In genomic region chr7:120690634-120691033, GRCm38 (mm10) we compare ENCODE assay signal across 15 mouse cellular contexts. TPM values are rescaled to one million over a fixed set of nuclear protein-coding genes. Genes with fewer than 3 reads are reported as not detected.
DNase-seq lines count a peak whose midpoint lies in the region; ATAC-seq and TF ChIP-seq lines count a peak whose summit lies in the region.
"Had no signal": no experiment of that assay in that cellular context is flagged by ENCODE, and none has a peak within 500 bp of the region (broad histone marks: within the 10 kb centered on the region; RNA-seq: fewer than 3 reads in every experiment).

No protein-coding gene starts in this region.

- no peaks in the 10 kb centered on the region; the same call in 1 of the 2 replicates for H3K36me3 ChIP-seq in ES-Bruce4 (ENCODE audit: control insufficient read depth, insufficient read depth, low read length, poor library complexity, severe bottlenecking)
- H3K36me3 ChIP-seq in kidney, embryonic 14.5 days (ENCODE audit: control insufficient read depth, insufficient read depth, low read length): peaks cover 3% of the 10 kb centered on the region; the same call in 1 of the 2 replicates
- H3K36me3 ChIP-seq: midbrain, embryonic 15.5 days had no signal

- 0 out of 2 replicates have a peak, but pooled peaks have one; percentile 1 for TF ChIP-seq CTCF in cerebellum, adult 2 months (IDR thresholded peaks at IDR 0.05; ENCODE audit: borderline replicate concordance, insufficient read depth, low read depth, low read length)
- peak; percentile 39 for TF ChIP-seq CTCF in left cerebral cortex, adult 2 months (IDR thresholded peaks at IDR 0.05)
- peak; percentile 61 for TF ChIP-seq CTCF in ES-Bruce4 (IDR thresholded peaks at IDR 0.05; ENCODE audit: low read depth, low read length)

- H3K4me1 ChIP-seq in cerebellum, adult 2 months (ENCODE audit: control insufficient read depth, insufficient read depth, low read length): peaks cover 8% of the 10 kb centered on the region
- peaks cover 3% of the 10 kb centered on the region for H3K4me1 ChIP-seq in ES-Bruce4 (ENCODE audit: control insufficient read depth, insufficient read depth, low read length)
- no peaks in the 10 kb centered on the region for H3K4me1 ChIP-seq in kidney, embryonic 14.5 days (ENCODE audit: control insufficient read depth, insufficient read depth, low read length)
- H3K4me1 ChIP-seq: embryonic facial prominence, embryonic 12.5 days had no signal

- H3K27ac ChIP-seq in cerebellum, adult 2 months (ENCODE audit: insufficient read depth, low read length): no peak overlapping the region
- H3K27ac ChIP-seq in left cerebral cortex, adult 2 months: no peak overlapping the region
- no peak overlapping the region for H3K27ac ChIP-seq in ES-Bruce4 (ENCODE audit: insufficient read depth, low read length)
- no peak overlapping the region for H3K27ac ChIP-seq in kidney, embryonic 14.5 days (ENCODE audit: low read depth, low read length)
- H3K27ac ChIP-seq: embryonic facial prominence, embryonic 12.5 days; limb, embryonic 12.5 days; midbrain, embryonic 15.5 days had no signal

- H3K9me3 ChIP-seq in ES-Bruce4 (replicated peaks; ENCODE audit: control insufficient read depth, insufficient read depth, low read length, poor library complexity, severe bottlenecking): no peaks in the 10 kb centered on the region
- no peaks in the 10 kb centered on the region for H3K9me3 ChIP-seq in kidney, embryonic 14.5 days (ENCODE audit: control insufficient read depth, low read length)
- H3K9me3 ChIP-seq: embryonic facial prominence, embryonic 12.5 days; limb, embryonic 12.5 days; midbrain, embryonic 15.5 days had no signal

- TF ChIP-seq EP300 in ES-Bruce4 (IDR thresholded peaks at IDR 0.05; ENCODE audit: insufficient read depth, low read depth, low read length): no peak

- intact Hi-C loops in left cerebral cortex, adult 2 months (cut with DNase I): no loop called here
- intact Hi-C loops in left cerebral cortex, postnatal 14 days (cut with DNase I): no loop called here

- ATAC-seq in cerebellum, adult (ENCODE audit: insufficient number of reproducible peaks, low FRiP score, low TSS enrichment): no peak
- ATAC-seq in kidney, embryonic 14.5 days (ENCODE audit: low FRiP score, low TSS enrichment): no peak
- ATAC-seq: inflammation-experienced regulatory T-cells, adult 6 months; midbrain, embryonic 15.5 days had no signal

- DNase-seq in cerebellum, adult 2 months: no peak
- no peak for DNase-seq in left cerebral cortex, adult 2 months (ENCODE audit: extremely low spot score in 1 of 2, low spot score in 2 of 2)
- DNase-seq in left cerebral cortex, postnatal 14 days (ENCODE audit: low spot score in 2 of 2): no peak
- DNase-seq in naive thymus-derived CD4-positive, alpha-beta T cell, adult 2 months (ENCODE audit: low read depth): peak; percentile 47
- DNase-seq in layer of hippocampus, adult 9-10 months (ENCODE audit: low spot score): no peak
- DNase-seq: adrenal gland, postnatal 25 days; right cerebral cortex, adult 18-20 months had no signal

- TF ChIP-seq POLR2A in cerebellum, adult 2 months (IDR thresholded peaks at IDR 0.05; ENCODE audit: borderline replicate concordance, insufficient read depth, low read length): no peak
- TF ChIP-seq POLR2A in ES-Bruce4 (IDR thresholded peaks at IDR 0.05; ENCODE audit: insufficient read depth, low read length): no peak

- WGBS in cerebellum, adult 2 months: 74% methylated on average over 4 of the region's 4 CpGs
- WGBS in kidney, embryonic 14.5 days: 77% methylated on average over 4 of the region's 4 CpGs

- no peak overlapping the region for H3K4me2 ChIP-seq in kidney, embryonic 14.5 days (replicated peaks; ENCODE audit: low read depth, low read length)
- H3K4me2 ChIP-seq: embryonic facial prominence, embryonic 12.5 days; limb, embryonic 12.5 days; midbrain, embryonic 15.5 days had no signal

- no peak overlapping the region for H3K9ac ChIP-seq in ES-Bruce4 (ENCODE audit: low read depth, poor library complexity, severe bottlenecking)
- H3K9ac ChIP-seq in kidney, embryonic 14.5 days (ENCODE audit: low read depth, low read length): no peak overlapping the region
- H3K9ac ChIP-seq: embryonic facial prominence, embryonic 12.5 days; limb, embryonic 12.5 days; midbrain, embryonic 15.5 days had no signal

- no peak overlapping the region for H3K4me3 ChIP-seq in cerebellum, adult 2 months (replicated peaks; ENCODE audit: insufficient read depth, low read depth, low read length)
- no peak overlapping the region for H3K4me3 ChIP-seq in left cerebral cortex, adult 2 months
- no peak overlapping the region for H3K4me3 ChIP-seq in ES-Bruce4 (ENCODE audit: low read depth, low read length)
- no peak overlapping the region for H3K4me3 ChIP-seq in kidney, embryonic 14.5 days (ENCODE audit: low read length)
- H3K4me3 ChIP-seq: embryonic facial prominence, embryonic 12.5 days; limb, embryonic 12.5 days; midbrain, embryonic 15.5 days had no signal

- no peaks in the 10 kb centered on the region for H3K27me3 ChIP-seq in cerebellum, adult 2 months (ENCODE audit: control insufficient read depth, insufficient read depth, low read length)
- H3K27me3 ChIP-seq in ES-Bruce4 (ENCODE audit: control insufficient read depth, insufficient read depth, low read length, poor library complexity, severe bottlenecking): no peaks in the 10 kb centered on the region
- no peaks in the 10 kb centered on the region for H3K27me3 ChIP-seq in kidney, embryonic 14.5 days (ENCODE audit: control insufficient read depth, insufficient read depth, low read length)
- H3K27me3 ChIP-seq: embryonic facial prominence, embryonic 12.5 days; limb, embryonic 12.5 days; midbrain, embryonic 15.5 days had no signal

RNA-seq across cellular contexts. Expression of gene Mosmo, which starts 13.2 kb away (rescaled TPM):
- 31.1 and 32.1 TPM in 2 replicates for polyA plus RNA-seq in cerebellum, adult 2 months (2012; rRNA removed)
- 10 to 100 TPM; 71.2 to 82.8 TPM for total RNA-seq in left cerebral cortex, adult 2 months (2021)
- total RNA-seq in left cerebral cortex, postnatal 14 days (2021): 10 to 100 TPM; 65.4 to 67.4 TPM
- 34.1 and 35.7 TPM in 2 replicates for polyA plus RNA-seq in ES-Bruce4 (2011; ENCODE audit: insufficient read depth, insufficient read length, low read depth, missing spikeins)
- polyA plus RNA-seq in kidney, embryonic 14.5 days (2014; fragmentation: Nextera tagmentation; extraction: Ambion mirVana): 14.6 and 23.9 TPM in 2 replicates

RNA-seq across cellular contexts. Expression of gene Pdzd9, which starts 20.5 kb away (rescaled TPM):
- 0.08 TPM in 1 of 2 replicates, not detected in the other for polyA plus RNA-seq in cerebellum, adult 2 months (2012; rRNA removed)
- not detected for total RNA-seq in left cerebral cortex, adult 2 months (2021)
- total RNA-seq in left cerebral cortex, postnatal 14 days (2021): under 1 TPM in 1 of 2 experiments, not detected in 1; 0.29 TPM
- polyA plus RNA-seq in ES-Bruce4 (2011; ENCODE audit: insufficient read depth, insufficient read length, low read depth, missing spikeins): not detected in 2 replicates
- polyA plus RNA-seq in kidney, embryonic 14.5 days (2014; fragmentation: Nextera tagmentation; extraction: Ambion mirVana): 0.16 and 0.46 TPM in 2 replicates
- total RNA-seq: adrenal gland, postnatal 25 days; gastrocnemius, adult 8-10 months had no signal

RNA-seq across cellular contexts. Expression of gene Vwa3a, which starts 48.5 kb away (rescaled TPM):
- polyA plus RNA-seq in cerebellum, adult 2 months (2012; rRNA removed): 1.4 and 2.1 TPM in 2 replicates
- total RNA-seq in left cerebral cortex, adult 2 months (2021): 10 to 100 TPM; 12.7 to 14.8 TPM
- total RNA-seq in left cerebral cortex, postnatal 14 days (2021): 10 to 100 TPM; 14.1 to 20.5 TPM
- polyA plus RNA-seq in ES-Bruce4 (2011; ENCODE audit: insufficient read depth, insufficient read length, low read depth, missing spikeins): not detected in 2 replicates
- 0.06 and 0.28 TPM in 2 replicates for polyA plus RNA-seq in kidney, embryonic 14.5 days (2014; fragmentation: Nextera tagmentation; extraction: Ambion mirVana)
- polyA plus RNA-seq: inflammation-experienced regulatory T-cells, adult 6 months had no signal

RNA-seq across cellular contexts. Expression of gene Uqcrc2, which starts 55.7 kb away (rescaled TPM):
- 279 and 293 TPM in 2 replicates for polyA plus RNA-seq in cerebellum, adult 2 months (2012; rRNA removed)
- 100 to 1,000 TPM; 234 to 239 TPM for total RNA-seq in left cerebral cortex, adult 2 months (2021)
- 100 to 1,000 TPM; 238 to 251 TPM for total RNA-seq in left cerebral cortex, postnatal 14 days (2021)
- 274 and 293 TPM in 2 replicates for polyA plus RNA-seq in ES-Bruce4 (2011; ENCODE audit: insufficient read depth, insufficient read length, low read depth, missing spikeins)
- polyA plus RNA-seq in kidney, embryonic 14.5 days (2014; fragmentation: Nextera tagmentation; extraction: Ambion mirVana): 210 and 232 TPM in 2 replicates

Comparison
In these comparisons a context has a peak if more than half of its experiments do, and no peak if none do; other contexts are left out.
1. CTCF ChIP-seq: peak in every context shown above with its lines; median percentile 61 in ES-Bruce4; 39 in left cerebral cortex, adult 2 months; 1 in cerebellum, adult 2 months.